Mouse (Mus musculus) hindbrain, embryonic 11.5 days (tissue): ENCODE data around the gene Ppp1r21. TPM values are rescaled to one million over a fixed set of nuclear protein-coding genes. Genes with fewer than 3 reads are reported as not detected.
A peak's percentile ranks its signal among the peaks of the same experiment; 100 is the strongest.

Experiments used
- ATAC-seq: fragments of 200-750 bp; cut with Nextera tagmentation; 2 replicates; pipeline ENCODE4 v1.8.0; 2017; ENCODE audit warnings: mild to moderate bottlenecking, moderate TSS enrichment, moderate library complexity; ENCODE audit not compliant: low FRiP score
- DNase-seq: peaks from one replicate; pipeline ENCODE4 v3.0.0-alpha.2; 2015; ENCODE audit warnings: low spot score
- H3K27ac ChIP-seq: fragments of 300-500 bp; sonication (generic); 2 replicates; pipeline ENCODE4 v1.5.1; 2014; ENCODE audit warnings: mild to moderate bottlenecking, low read depth, low read length
- H3K27me3 ChIP-seq: fragments of 300-500 bp; sonication (generic); 2 replicates; pipeline ENCODE4 v1.6.1; 2014; ENCODE audit warnings: mild to moderate bottlenecking, low read length, moderate library complexity, mixed read lengths; ENCODE audit not compliant: control insufficient read depth, insufficient read depth
- H3K36me3 ChIP-seq: fragments of 300-500 bp; sonication (generic); 2 replicates; pipeline ENCODE4 v1.6.1; 2014; ENCODE audit warnings: mild to moderate bottlenecking, low read length, moderate library complexity, mixed read lengths; ENCODE audit not compliant: control insufficient read depth, insufficient read depth
- H3K4me1 ChIP-seq: fragments of 300-500 bp; sonication (generic); replicated peaks from 2 replicates; pipeline ENCODE4 v1.6.1; 2014; ENCODE audit warnings: low read length, mixed read lengths; ENCODE audit not compliant: control insufficient read depth, insufficient read depth
- H3K4me2 ChIP-seq: fragments of 300-500 bp; sonication (generic); replicated peaks from 2 replicates; pipeline ENCODE4 v1.6.1; 2014; ENCODE audit warnings: mild to moderate bottlenecking, low read depth, low read length
- H3K4me3 ChIP-seq: fragments of 300-500 bp; sonication (generic); 2 replicates; pipeline ENCODE4 v1.5.1; 2014; ENCODE audit warnings: low read depth, low read length
- H3K9ac ChIP-seq: fragments of 300-500 bp; sonication (generic); 2 replicates; pipeline ENCODE4 v1.6.1; 2014; ENCODE audit warnings: low read depth, low read length
- H3K9me3 ChIP-seq: fragments of 300-500 bp; sonication (generic); 2 replicates; pipeline ENCODE4 v1.6.1; 2016; ENCODE audit warnings: low read length; ENCODE audit not compliant: control insufficient read depth
- WGBS: fragments of 180-500 bp; shearing (Covaris S2); extraction: QIAGEN DNeasy Blood & Tissue Kit; methylation state at CpG from one replicate; pipeline ENCODE4 v1.1.7; 2014; 5-methylcytosine and 5-hydroxymethylcytosine counted together
- polyA plus RNA-seq: library from polyadenylated mRNA; unstranded; fragments of >200 nt; fragmentation: Nextera tagmentation; extraction: Ambion mirVana; gene quantifications from 2 replicates; pipeline ENCODE4 v1.2.1, GENCODE M21; 2014

The Ppp1r21 gene
- polyA plus RNA-seq, 1 experiment from 2014 or later: 28.6 TPM

- no peaks in the 10 kb centered on the region for H3K36me3 ChIP-seq
Observed at GRCm38 (mm10) chr17:88492107-88492460, 37.8 kb upstream of the Ppp1r21 start.

GRCm38 (mm10) chr17:88493551-88493950, 36.4 kb upstream of the Ppp1r21 start:
- Histone ChIP-seq H3K9ac (no peak overlapping the region), H3K27ac (peak overlapping the region; percentile 85), H3K4me3 (no peak overlapping the region), H3K36me3 (no peaks in the 10 kb centered on the region), H3K4me1 (no peaks in the 10 kb centered on the region; the same call in 1 of the 2 replicates), H3K27me3 (no peaks in the 10 kb centered on the region), H3K9me3 (no peaks in the 10 kb centered on the region), H3K4me2 (no peak overlapping the region)
- DNase-seq (no peak), ATAC-seq (no peak)
- WGBS: 71% methylated on average over 9 of the region's 9 CpGs

More at GRCm38 (mm10) chr17:88492107-88492460, 37.8 kb upstream of the Ppp1r21 start:
- Histone ChIP-seq H3K4me3 (no peak overlapping the region), H3K27ac (no peak overlapping the region), H3K9me3 (no peaks in the 10 kb centered on the region), H3K9ac (no peak overlapping the region), H3K27me3 (no peaks in the 10 kb centered on the region), H3K4me1 (no peaks in the 10 kb centered on the region; the same call in 1 of the 2 replicates), H3K4me2 (no peak overlapping the region)
- 94% methylated on average over 5 of the region's 5 CpGs for WGBS
- ATAC-seq (no peak), DNase-seq (no peak)

GRCm38 (mm10) chr17:88494121-88494771, 35.7 kb upstream of the Ppp1r21 start:
- Histone ChIP-seq H3K4me1 (no peaks in the 10 kb centered on the region; the same call in 1 of the 2 replicates), H3K36me3 (no peaks in the 10 kb centered on the region), H3K27ac (peak overlapping the region; percentile 85), H3K9ac (peak overlapping the region; percentile 44), H3K9me3 (no peaks in the 10 kb centered on the region), H3K27me3 (no peaks in the 10 kb centered on the region), H3K4me3 (no peak overlapping the region), H3K4me2 (peak overlapping the region; percentile 22)
- ATAC-seq (peak; percentile 90), DNase-seq (peak; percentile 75)
- WGBS: 41% methylated on average over 14 of the region's 14 CpGs

GRCm38 (mm10) chr17:88494772-88495132, 35.2 kb upstream of the Ppp1r21 start:
- no peak for DNase-seq
- H3K4me3 ChIP-seq: no peak overlapping the region
- 52% methylated on average over 10 of the region's 10 CpGs for WGBS
- H3K9me3 ChIP-seq: no peaks in the 10 kb centered on the region
- no peaks in the 10 kb centered on the region for H3K27me3 ChIP-seq
- no peaks in the 10 kb centered on the region for H3K36me3 ChIP-seq
- peak overlapping the region; percentile 44; the same call in 1 of the 2 replicates for H3K9ac ChIP-seq
- H3K4me1 ChIP-seq: no peaks in the 10 kb centered on the region; the same call in 1 of the 2 replicates
- peak overlapping the region; percentile 22 for H3K4me2 ChIP-seq
- peak; percentile 74 for ATAC-seq
- peak overlapping the region; percentile 85 for H3K27ac ChIP-seq

GRCm38 (mm10) chr17:88498090-88498682, 31.7 kb upstream of the Ppp1r21 start:
- 85% methylated on average over 5 of the region's 5 CpGs for WGBS
- DNase-seq: no peak
- Histone ChIP-seq H3K4me2 (no peak overlapping the region), H3K9ac (no peak overlapping the region), H3K9me3 (no peaks in the 10 kb centered on the region), H3K27me3 (no peaks in the 10 kb centered on the region), H3K36me3 (no peaks in the 10 kb centered on the region), H3K4me3 (no peak overlapping the region), H3K4me1 (no peaks in the 10 kb centered on the region; the same call in 1 of the 2 replicates), H3K27ac (no peak overlapping the region)
- no peak for ATAC-seq

- no peak overlapping the region for H3K4me2 ChIP-seq
- DNase-seq (no peak), ATAC-seq (no peak)
Observed at GRCm38 (mm10) chr17:88504056-88504455, 25.9 kb upstream of the Ppp1r21 start.

GRCm38 (mm10) chr17:88505275-88505723, 24.6 kb upstream of the Ppp1r21 start:
- H3K27ac ChIP-seq: no peak overlapping the region
- no peak for DNase-seq

More at GRCm38 (mm10) chr17:88504056-88504455, 25.9 kb upstream of the Ppp1r21 start:
- Histone ChIP-seq H3K9me3 (no peaks in the 10 kb centered on the region), H3K36me3 (no peaks in the 10 kb centered on the region), H3K9ac (no peak overlapping the region), H3K4me1 (no peaks in the 10 kb centered on the region; the same call in 1 of the 2 replicates), H3K27ac (no peak overlapping the region), H3K4me3 (no peak overlapping the region), H3K27me3 (no peaks in the 10 kb centered on the region)
- WGBS: 88% methylated on average over 13 of the region's 13 CpGs

GRCm38 (mm10) chr17:88505941-88506340, 24.0 kb upstream of the Ppp1r21 start:
- 93% methylated on average over 15 of the region's 15 CpGs for WGBS
- H3K36me3 ChIP-seq: no peaks in the 10 kb centered on the region
- H3K9ac ChIP-seq: no peak overlapping the region
- no peak overlapping the region for H3K27ac ChIP-seq
- no peak for ATAC-seq
- H3K9me3 ChIP-seq: no peaks in the 10 kb centered on the region
- DNase-seq: no peak
- no peaks in the 10 kb centered on the region for H3K27me3 ChIP-seq
- no peak overlapping the region for H3K4me2 ChIP-seq
- no peaks in the 10 kb centered on the region; the same call in 1 of the 2 replicates for H3K4me1 ChIP-seq
- H3K4me3 ChIP-seq: no peak overlapping the region

More at GRCm38 (mm10) chr17:88505275-88505723, 24.6 kb upstream of the Ppp1r21 start:
- 48% methylated on average over 10 of the region's 10 CpGs for whole genome bisulfite sequencing
- Histone ChIP-seq H3K36me3 (no peaks in the 10 kb centered on the region), H3K4me2 (no peak overlapping the region), H3K4me3 (no peak overlapping the region), H3K9me3 (no peaks in the 10 kb centered on the region), H3K4me1 (no peaks in the 10 kb centered on the region; the same call in 1 of the 2 replicates), H3K27me3 (no peaks in the 10 kb centered on the region), H3K9ac (no peak overlapping the region)
- ATAC-seq: peak; percentile 63; the same call in 1 of the 2 replicates
